Mouse (Mus musculus) central nervous system, embryonic 14 days (tissue): ENCODE results near the gene Lrrc61. TPM values are rescaled to one million over a fixed set of nuclear protein-coding genes. Genes with fewer than 3 reads are reported as not detected.

Source experiments
- polyA plus RNA-seq: library from polyadenylated mRNA; depleted of rRNA; stranded (reverse); fragments of >200 nt; gene quantifications from 2 replicates; pipeline ENCODE4 v1.2.3, GENCODE M21; 2012; rRNA removed

Lrrc61 gene
- 27.3 and 30.0 TPM in 2 replicates for polyA plus RNA-seq

DNA sequence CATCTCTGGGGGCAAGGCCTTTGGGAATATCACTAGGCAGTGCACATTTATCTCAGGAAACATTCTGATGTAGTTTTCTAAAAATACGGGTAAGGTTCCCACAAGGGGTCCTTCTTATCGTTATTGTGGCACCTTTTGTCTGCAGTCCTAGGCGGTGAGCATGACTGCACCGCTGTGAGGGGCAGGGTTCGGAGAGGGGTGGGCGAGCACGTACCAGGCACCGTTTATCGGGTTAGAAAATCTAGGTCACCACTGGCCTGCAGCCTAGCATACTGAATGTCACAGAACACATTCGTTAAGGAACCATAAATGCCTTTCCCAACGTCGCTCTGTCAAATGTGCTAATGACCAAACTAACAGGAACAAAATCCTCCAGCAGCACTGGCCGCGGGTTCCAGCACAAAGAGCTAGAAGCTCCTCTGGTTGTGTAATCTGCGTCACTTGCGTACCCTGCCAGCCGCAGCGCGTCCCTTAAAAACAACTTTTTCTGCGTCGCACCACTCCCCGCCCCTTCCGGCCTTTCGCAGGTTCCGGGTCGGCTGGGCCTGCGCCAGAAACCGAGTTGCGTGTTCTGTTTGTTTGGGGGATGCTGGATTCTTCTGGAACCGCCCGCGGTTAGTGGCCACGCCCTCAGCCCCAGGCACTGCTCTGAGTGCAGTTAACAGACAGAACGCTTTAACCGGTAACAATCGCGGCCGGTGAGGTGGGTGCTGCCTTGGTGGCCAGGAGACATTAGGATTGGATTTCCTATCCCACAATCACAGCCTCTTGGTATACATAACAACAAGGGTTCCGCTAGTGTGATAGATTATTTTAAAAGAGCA lies at the start of gene Lrrc61:
Lrrc61 (plus strand) TSS at position 517 of the 824 bp plus-strand sequence.

GRCm38 (mm10) chr6:48537105-48537954 lies 17.3 kb upstream of the Lrrc61 start, which contains the start of gene Atp6v0e2:
TSS of gene Atp6v0e2 (plus strand) at chr6:48537615.

DNA sequence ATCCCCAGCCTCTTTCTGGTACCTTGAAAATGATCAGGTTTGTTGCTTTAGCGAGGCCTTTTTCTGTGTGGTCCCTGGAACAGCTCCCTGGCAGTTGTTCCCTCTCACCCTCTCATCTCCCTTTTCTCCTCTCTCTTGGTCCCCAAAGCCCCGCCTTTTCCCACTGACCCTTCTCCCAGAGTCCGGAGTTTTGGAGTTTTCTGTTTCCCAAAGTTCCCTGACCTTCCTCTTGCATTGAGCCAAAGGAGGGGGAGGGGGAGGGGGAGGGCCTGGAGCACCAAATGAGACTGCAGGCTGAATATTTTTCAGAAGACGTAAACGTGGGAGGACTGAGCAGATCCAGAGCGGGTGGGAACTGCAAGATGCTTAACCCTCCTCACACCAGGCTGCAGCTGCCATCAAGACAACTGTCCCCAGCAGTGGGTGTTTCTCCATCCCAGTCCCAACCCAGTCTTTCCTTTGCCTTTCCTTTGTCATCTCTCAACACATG lies 18.0 kb downstream of the Lrrc61 start, which contains the start of gene Rarres2:
Rarres2 (minus strand) TSS at position 218 of the 490 bp plus-strand sequence.

DNA sequence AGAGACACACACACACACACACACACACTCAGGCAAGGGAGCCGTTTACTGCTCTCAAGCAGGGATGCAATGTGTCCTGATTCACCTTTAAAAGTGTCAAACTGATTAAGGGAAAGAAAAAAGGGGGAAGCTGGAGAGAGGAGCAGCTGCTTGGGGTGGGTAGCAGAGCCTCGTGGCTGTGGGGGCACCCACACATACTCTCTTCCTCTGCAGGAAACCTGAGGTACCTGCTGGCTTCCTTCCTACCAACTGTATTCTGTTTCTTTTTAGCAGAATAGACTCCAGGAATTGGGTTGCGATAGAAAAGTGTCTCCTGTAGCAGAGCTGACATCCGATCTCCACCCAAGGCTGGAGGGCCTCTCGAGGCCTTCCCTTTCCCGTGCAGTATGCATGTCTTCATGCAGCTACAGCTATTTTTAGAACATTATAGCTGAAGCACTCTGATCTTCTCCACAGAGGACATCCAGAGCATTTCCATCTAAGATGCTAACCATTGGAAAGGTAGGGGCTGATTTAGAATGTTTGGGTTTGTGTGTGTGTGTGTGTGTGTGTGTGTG lies 34.7 kb downstream of the Lrrc61 start, which contains the start of gene Gm45021:
Gm45021 (plus strand) TSS at position 417 of the 557 bp plus-strand sequence.

DNA sequence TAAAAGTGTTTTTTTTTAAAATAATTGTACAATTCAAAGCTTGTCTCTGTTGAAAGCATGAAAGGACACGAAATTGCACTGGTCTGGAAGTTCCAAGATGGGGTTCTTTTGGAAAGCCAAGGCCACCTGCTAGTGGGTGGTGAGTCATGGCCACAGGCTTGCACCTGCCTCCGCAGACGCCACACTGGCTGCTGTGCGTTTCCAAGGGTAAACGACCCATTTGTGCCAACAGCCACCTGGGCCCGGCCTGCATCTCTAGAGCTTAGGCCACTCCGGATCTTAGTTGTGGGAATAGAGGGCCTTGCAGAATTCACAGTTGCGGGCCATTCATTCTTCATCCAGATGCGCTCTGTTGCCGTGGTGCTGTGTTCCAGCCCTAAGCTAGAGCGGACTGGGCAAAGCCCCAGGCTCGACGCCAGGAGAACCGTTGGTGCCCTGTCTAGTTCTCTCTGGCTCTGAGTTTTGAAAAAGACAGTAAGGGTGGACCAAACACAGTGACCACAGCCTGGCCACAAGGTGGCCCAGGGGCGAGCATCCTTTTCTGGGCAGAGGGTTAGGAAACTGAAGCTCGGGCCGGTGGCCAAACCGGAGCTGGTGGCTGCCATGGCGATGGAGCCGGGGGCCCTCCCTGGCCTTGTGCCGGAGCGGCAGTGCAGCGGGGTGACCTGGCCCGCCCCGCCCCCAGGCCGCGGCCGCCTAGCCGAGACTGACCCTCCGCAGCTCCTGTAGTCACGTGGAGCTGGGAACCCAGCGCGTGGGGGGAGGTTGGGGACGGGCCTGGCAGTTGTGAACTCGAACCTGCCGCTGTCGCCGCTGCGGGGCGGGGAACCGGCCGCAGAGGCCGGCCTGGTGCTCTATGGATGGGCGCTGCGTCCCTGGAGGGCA lies 38.8 kb downstream of the Lrrc61 start, which contains the start of the genes Repin1 and Gm44965:
Repin1 (plus strand) TSS at position 726 of the 885 bp plus-strand sequence.
Gm44965 (plus strand) TSS at position 784 of the 885 bp plus-strand sequence.

GRCm38 (mm10) chr6:48601271-48602079 lies 46.9 kb downstream of the Lrrc61 start, which contains the start of gene Zfp775:
TSS of gene Zfp775 (plus strand) at chr6:48602063.

Other genes starting within 250 kb of the Lrrc61 start
- gene Krba1, start 159.2 kb upstream of the Lrrc61 start, polyA plus RNA-seq: 41.3 and 43.6 TPM in 2 replicates
- gene Zfp467, start 109.0 kb upstream of the Lrrc61 start, polyA plus RNA-seq: 27.9 and 31.0 TPM in 2 replicates
- gene Sspo, start 106.6 kb upstream of the Lrrc61 start, polyA plus RNA-seq: 1.1 and 1.5 TPM in 2 replicates
- 145 and 151 TPM in 2 replicates for gene Atp6v0e2, start 17.2 kb upstream of the Lrrc61 start, polyA plus RNA-seq
- gene Rarres2, start 18.0 kb downstream of the Lrrc61 start, polyA plus RNA-seq: 3.2 and 5.9 TPM in 2 replicates
- gene Gm45021, start 34.8 kb downstream of the Lrrc61 start, polyA plus RNA-seq: not detected in 2 replicates
- gene Repin1, start 39.1 kb downstream of the Lrrc61 start, polyA plus RNA-seq: 49.5 and 49.9 TPM in 2 replicates
- not detected in 2 replicates for gene Gm44965, start 39.1 kb downstream of the Lrrc61 start, polyA plus RNA-seq
- gene Zfp775, start 47.3 kb downstream of the Lrrc61 start, polyA plus RNA-seq: 10.0 and 11.0 TPM in 2 replicates
- gene AI854703, start 72.0 kb downstream of the Lrrc61 start, polyA plus RNA-seq: 8.2 and 8.7 TPM in 2 replicates
- gene Gimap8, start 92.4 kb downstream of the Lrrc61 start, polyA plus RNA-seq: 1.4 and 1.6 TPM in 2 replicates
- gene Gimap9, start 121.3 kb downstream of the Lrrc61 start, polyA plus RNA-seq: 1.7 and 3.9 TPM in 2 replicates
- 1.7 and 3.1 TPM in 2 replicates for gene Gimap4, start 129.8 kb downstream of the Lrrc61 start, polyA plus RNA-seq
- 5.3 and 7.0 TPM in 2 replicates for gene Gimap6, start 153.4 kb downstream of the Lrrc61 start, polyA plus RNA-seq
- 0.48 and 1.2 TPM in 2 replicates for gene Gm28053, start 163.8 kb downstream of the Lrrc61 start, polyA plus RNA-seq
- not detected in 2 replicates for gene Gimap7, start 163.8 kb downstream of the Lrrc61 start, polyA plus RNA-seq
- 2.1 and 2.3 TPM in 2 replicates for gene Gimap1, start 184.3 kb downstream of the Lrrc61 start, polyA plus RNA-seq
- gene Gimap5, start 191.4 kb downstream of the Lrrc61 start, polyA plus RNA-seq: 1.3 and 1.9 TPM in 2 replicates
- gene Gimap3, start 216.1 kb downstream of the Lrrc61 start, polyA plus RNA-seq: not detected in 2 replicates